Mouse (Mus musculus) mature B cell (primary cell): ENCODE results near the gene Sp6.

Experiments
- in situ Hi-C: fragments of 300-500 bp; cut with MboI; formaldehyde crosslinking; loops from 2 replicates; pipeline ENCODE4 v1.14.3; 2019

The Sp6 gene

DNA sequence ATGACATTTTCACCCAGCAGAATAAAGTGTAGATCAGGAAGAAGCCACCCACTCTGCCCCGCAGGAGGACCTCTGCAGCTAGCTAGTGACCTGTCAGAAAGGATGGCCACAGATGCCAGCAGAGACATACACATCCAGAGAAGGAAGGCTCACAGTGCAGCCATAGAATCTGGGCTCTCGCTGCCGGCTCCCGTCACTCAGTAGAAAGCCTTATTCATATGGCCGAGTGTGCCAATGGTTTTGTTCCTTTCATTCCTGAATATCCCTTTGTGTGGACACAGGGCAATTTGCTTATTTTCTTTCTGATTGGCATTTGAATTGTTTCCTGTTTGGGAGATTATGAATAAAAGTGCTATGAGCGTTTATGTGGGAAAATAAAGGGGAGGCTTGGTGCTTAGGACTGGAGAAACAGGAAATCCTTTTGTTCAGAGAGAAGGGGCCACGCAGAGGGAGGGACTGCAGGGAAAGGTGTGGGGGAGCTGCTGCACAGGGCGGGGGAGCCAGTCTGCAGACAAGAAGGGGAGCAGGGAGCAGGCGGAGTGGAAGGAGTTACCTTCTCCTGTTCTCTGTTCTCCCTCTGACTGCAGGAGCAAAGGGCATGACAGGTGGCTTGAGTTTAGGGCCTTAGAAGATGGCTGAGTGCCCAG is 50.2 kb downstream of the Sp6 start:
- in situ Hi-C loops: no loop called here

DNA sequence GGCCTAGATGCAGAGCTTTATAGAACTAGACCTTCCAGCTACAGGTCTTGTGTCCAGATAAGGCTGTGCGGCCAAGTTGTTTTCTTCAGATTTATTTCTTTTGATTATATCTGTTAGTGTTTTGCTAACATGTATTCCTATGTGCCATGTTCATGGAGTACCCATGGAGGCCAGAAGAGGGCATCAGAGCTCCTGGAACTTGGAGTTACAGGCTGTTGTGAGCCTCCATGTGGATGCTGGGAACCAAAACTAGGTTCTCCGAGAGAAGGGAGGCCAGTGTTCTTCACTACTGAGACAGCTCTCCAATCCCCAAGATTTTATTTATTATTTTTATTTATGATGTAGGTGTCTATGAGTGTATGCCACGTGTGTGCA is 50.7 kb downstream of the Sp6 start:
- in situ Hi-C loops: no loop called here

DNA sequence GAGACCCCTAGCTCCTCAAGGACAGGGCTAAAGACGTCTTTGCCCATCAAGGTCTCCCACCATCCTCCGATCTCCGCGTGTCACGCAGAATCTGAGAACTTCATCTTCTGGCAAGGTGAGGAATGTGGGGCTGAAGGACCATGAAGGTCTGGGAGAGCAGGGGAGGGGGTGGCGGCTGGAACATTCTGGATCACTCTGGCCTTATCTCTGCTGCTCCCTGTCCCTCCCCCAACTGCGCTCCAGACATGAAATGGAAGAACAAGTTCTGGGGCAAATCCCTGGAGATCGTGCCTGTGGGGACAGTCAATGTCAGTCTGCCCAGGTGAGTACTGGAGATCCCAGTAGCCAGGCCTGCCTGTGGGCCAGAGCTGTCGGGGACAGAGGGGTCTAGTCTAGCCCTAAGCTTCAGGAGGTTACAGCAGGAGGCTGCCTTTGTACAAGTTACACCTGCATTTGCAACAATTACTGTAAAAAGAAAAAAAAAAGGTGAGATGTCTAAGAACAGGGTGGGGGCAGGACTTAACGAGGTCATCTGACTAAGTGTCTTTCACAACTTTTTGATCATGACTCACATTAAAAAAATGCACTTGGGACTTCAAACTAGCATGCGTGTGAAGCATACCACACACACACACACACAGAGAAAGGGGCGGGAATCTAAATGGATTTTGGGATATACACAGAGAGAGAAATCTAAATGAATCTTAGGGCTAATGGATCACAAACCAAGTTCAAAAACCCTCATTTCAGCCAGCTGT is 52.5 kb downstream of the Sp6 start:
- in situ Hi-C loops: no loop called here

DNA sequence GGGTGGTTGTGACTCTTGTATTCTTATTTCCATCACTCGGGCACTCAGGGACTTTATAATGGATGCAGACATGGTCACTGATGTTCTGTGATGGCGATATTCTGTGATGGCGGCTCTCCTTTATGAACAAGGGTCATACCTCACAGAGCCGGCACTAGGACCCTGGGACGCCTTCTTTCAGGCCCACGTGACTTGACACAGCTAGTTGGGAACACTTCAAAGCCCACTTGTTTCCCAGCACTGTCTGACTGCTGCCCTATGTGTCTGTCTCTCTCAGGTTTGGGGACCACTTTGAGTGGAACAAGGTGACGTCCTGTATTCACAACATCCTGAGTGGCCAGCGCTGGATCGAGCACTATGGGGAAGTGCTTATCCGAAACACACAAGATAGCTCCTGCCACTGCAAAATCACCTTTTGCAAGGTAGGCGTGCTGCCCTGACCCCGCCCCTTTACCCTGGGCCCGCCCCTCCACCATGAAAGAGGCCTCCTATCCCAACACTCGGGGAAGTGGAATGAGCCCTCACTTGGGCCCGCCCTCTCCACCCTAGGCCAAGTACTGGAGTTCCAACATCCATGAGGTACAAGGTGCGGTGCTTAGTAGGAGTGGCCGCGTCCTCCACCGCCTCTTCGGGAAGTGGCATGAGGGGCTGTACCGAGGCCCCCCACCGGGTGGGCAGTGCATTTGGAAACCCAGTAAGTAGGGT is 53.6 kb downstream of the Sp6 start:
- in situ Hi-C loops: no loop called here

DNA sequence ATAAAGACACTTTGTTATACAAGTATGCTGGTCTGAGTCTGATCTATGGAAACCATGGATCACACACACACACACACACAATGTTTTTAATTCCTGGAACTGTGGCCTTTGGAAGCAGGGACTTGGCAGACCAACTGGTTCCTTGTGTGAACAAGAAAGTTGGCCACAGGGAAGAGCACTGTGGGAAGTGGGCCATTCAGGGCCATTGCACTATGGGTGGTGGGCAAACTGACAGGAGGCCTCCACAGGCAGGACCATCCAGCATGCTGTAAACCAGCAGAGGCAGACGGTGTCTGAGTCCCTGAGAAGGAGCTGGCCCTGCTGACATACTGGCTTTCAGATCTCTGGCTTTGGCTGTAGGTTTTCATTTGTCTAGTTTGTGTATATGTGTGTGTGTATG is 56.1 kb downstream of the Sp6 start:
- in situ Hi-C loops: no loop called here

DNA sequence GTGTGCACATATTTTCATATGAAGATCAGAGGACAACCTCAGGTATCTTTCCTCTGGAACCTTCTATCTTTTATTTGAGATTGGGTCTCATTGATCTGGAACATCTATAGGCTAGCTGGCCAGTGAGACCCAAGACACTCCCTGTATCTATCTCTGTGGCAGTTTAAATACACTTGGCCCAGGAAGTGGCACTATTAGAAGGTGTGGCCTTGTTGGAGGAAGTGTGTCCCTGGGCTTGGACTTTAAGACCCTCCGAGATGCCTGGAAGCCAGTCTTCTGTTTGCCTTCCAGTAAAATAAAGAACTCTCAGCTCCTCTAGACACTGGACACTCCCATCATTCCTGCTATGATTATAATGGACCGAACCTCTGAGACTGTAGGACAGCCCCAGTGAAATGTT is 56.6 kb downstream of the Sp6 start:
- in situ Hi-C loops: no loop called here

DNA sequence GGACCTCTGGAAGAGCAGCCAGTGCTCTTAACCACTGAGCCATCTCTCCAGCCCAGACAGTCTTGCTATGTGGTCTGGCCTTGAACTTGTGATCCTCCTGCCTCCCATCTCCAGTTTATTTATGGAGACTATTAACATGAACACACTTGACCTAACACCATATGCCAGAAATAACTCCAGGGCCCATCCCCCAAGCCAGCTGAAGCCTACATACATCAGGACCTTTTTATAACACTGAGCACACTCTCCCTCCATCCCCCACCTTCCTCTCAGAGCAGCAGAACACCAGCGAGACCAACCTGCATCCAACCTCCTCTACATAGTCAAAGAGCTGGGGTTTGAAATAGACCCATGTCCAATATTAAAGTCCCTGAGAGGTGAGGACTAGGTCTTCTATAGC is 57.9 kb downstream of the Sp6 start:
- in situ Hi-C loops: no loop called here

DNA sequence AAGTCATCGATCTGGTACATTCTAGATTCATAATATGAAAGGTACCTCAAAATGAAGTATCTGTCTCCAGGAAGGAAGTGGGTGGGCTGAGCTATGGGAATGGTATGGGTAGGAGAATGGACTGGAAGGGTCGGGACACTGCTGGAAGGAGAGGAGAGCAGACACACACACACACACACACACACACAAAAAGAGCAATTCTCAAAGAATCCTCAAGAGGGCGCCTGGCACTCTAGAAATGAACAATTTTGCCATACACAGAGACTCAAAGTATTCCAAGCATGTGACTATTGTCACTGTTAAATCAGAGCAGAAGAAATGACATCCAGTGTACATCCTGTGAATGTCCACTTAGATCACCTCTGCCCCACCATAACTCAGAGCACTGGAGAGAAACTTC is 59.3 kb downstream of the Sp6 start:
- in situ Hi-C loops: no loop called here

DNA sequence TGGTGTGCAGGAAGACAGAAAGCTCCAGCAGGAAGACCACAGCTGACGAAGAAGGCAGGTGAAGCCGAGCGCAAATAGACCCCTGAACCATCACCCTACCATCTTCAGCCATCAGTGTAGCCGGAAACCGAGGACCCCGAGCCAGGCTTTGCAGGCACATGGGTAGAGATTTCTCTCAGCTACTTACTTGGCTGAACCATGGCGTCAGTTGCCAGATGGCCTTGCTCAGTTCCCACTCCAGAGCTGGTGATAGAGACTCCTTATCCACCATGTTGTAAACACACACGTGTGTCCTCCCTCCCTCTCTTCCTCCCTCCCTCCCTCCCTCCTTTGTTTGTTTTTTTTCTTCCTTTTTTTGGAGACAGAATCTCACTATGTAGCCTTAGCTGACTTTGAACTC is 61.0 kb downstream of the Sp6 start:
- in situ Hi-C loops: no loop called here
